Comparison of ENCODE assay signal across 17 mouse cellular contexts in genomic region chr11:46116510-46116909, GRCm38 (mm10). TPM values are rescaled to one million over a fixed set of nuclear protein-coding genes. Genes with fewer than 3 reads are reported as not detected.
A peak's percentile ranks its signal among the peaks of the same experiment; 100 is the strongest.
DNase-seq lines count a peak whose midpoint lies in the region; ATAC-seq and TF ChIP-seq lines count a peak whose summit lies in the region.
"Had no signal": no experiment of that assay in that cellular context is flagged by ENCODE, and none has a peak within 500 bp of the region (broad histone marks: within the 10 kb centered on the region; RNA-seq: fewer than 3 reads in every experiment).

No protein-coding gene starts in this region.

- peaks cover 3% of the 10 kb centered on the region; the same call in 1 of the 2 replicates for H3K4me1 ChIP-seq in kidney, adult 2 months (ENCODE audit: control insufficient read depth, insufficient read depth, low read length)
- H3K4me1 ChIP-seq in kidney, postnatal 0 days (replicated peaks; ENCODE audit: insufficient read depth, low read length) = no peaks in the 10 kb centered on the region
- no peaks in the 10 kb centered on the region; the same call in 1 of the 2 replicates for H3K4me1 ChIP-seq in stomach, postnatal 0 days (replicated peaks; ENCODE audit: control insufficient read depth, insufficient read depth)
- H3K4me1 ChIP-seq: midbrain, embryonic 10.5 days; neural tube, embryonic 12.5 days had no signal

- H3K9me3 ChIP-seq in kidney, postnatal 0 days (replicated peaks; ENCODE audit: low read length) = no peaks in the 10 kb centered on the region
- no peaks in the 10 kb centered on the region for H3K9me3 ChIP-seq in stomach, postnatal 0 days (ENCODE audit: control insufficient read depth, low read length)
- H3K9me3 ChIP-seq: limb, embryonic 15.5 days; midbrain, embryonic 10.5 days; neural tube, embryonic 12.5 days had no signal

- peak; percentile 48 for DNase-seq in kidney, adult 2 months
- no peak for DNase-seq in kidney, postnatal 10 days
- DNase-seq in thymus, postnatal 0 days (ENCODE audit: low spot score) = peak; percentile 37
- DNase-seq in thymus, postnatal 25 days = no peak
- DNase-seq in kidney, postnatal 0 days (ENCODE audit: low spot score) = peak; percentile 67
- no peak for DNase-seq in stomach, postnatal 0 days (ENCODE audit: low spot score)
- DNase-seq in layer of hippocampus, postnatal 14 days (ENCODE audit: low spot score in 2 of 2) = no peak
- DNase-seq in left cerebral cortex, postnatal 25 days (ENCODE audit: low spot score in 2 of 2) = no peak
- DNase-seq: cerebellum, adult 2 months; lung, embryonic 14.5 days had no signal

- 65% methylated on average over 2 of the region's 2 CpGs for WGBS in kidney, adult 2 months
- WGBS in kidney, postnatal 0 days = 66% methylated on average over 2 of the region's 2 CpGs
- WGBS in stomach, postnatal 0 days = 34% methylated on average over 2 of the region's 2 CpGs

- H3K36me3 ChIP-seq in kidney, adult 2 months (ENCODE audit: control insufficient read depth, insufficient read depth, low read length) = no peaks in the 10 kb centered on the region
- H3K36me3 ChIP-seq in kidney, postnatal 0 days (ENCODE audit: insufficient read depth, low read length) = no peaks in the 10 kb centered on the region
- H3K36me3 ChIP-seq in stomach, postnatal 0 days (ENCODE audit: control insufficient read depth, insufficient read depth, low read length) = peaks cover 5% of the 10 kb centered on the region; the same call in 1 of the 2 replicates
- H3K36me3 ChIP-seq: midbrain, embryonic 10.5 days had no signal

- H3K27me3 ChIP-seq in kidney, adult 2 months (replicated peaks; ENCODE audit: control insufficient read depth, insufficient read depth, low read length) = no peaks in the 10 kb centered on the region
- H3K27me3 ChIP-seq in kidney, postnatal 0 days (ENCODE audit: insufficient read depth, low read length) = no peaks in the 10 kb centered on the region
- no peaks in the 10 kb centered on the region for H3K27me3 ChIP-seq in stomach, postnatal 0 days (ENCODE audit: control insufficient read depth, insufficient read depth, low read length)
- H3K27me3 ChIP-seq: limb, embryonic 15.5 days; neural tube, embryonic 12.5 days; Patski had no signal

- no peak overlapping the region for H3K27ac ChIP-seq in kidney, adult 2 months (ENCODE audit: insufficient read depth, low read depth, low read length)
- no peak overlapping the region for H3K27ac ChIP-seq in kidney, postnatal 0 days
- H3K27ac ChIP-seq in stomach, postnatal 0 days (replicated peaks) = peak overlapping the region; percentile 63; the same call in 1 of the 2 replicates
- H3K27ac ChIP-seq: left cerebral cortex, adult 2 months; limb, embryonic 15.5 days; midbrain, embryonic 10.5 days; neural tube, embryonic 12.5 days had no signal

- H3K4me3 ChIP-seq in kidney, adult 2 months (ENCODE audit: insufficient read depth, low read depth, low read length) = no peak overlapping the region
- no peak overlapping the region for H3K4me3 ChIP-seq in kidney, postnatal 0 days (replicated peaks; ENCODE audit: low read depth, low read length)
- H3K4me3 ChIP-seq in stomach, postnatal 0 days (ENCODE audit: low read depth, low read length) = no peak overlapping the region
- H3K4me3 ChIP-seq: left cerebral cortex, adult 2 months; limb, embryonic 15.5 days; midbrain, embryonic 10.5 days; neural tube, embryonic 12.5 days had no signal

- TF ChIP-seq POLR2A in kidney, adult 2 months (IDR thresholded peaks at IDR 0.05; ENCODE audit: low read depth, low read length) = no peak

- no peak overlapping the region for H3K9ac ChIP-seq in kidney, postnatal 0 days (ENCODE audit: low read depth, low read length)
- H3K9ac ChIP-seq in stomach, postnatal 0 days (ENCODE audit: low read length) = no peak overlapping the region
- H3K9ac ChIP-seq: limb, embryonic 15.5 days; lung, embryonic 14.5 days; neural tube, embryonic 12.5 days had no signal

- TF ChIP-seq EP300 in stomach, postnatal 0 days (optimal IDR thresholded peaks at IDR 0.05) = no peak

- no peak for TF ChIP-seq CTCF in kidney, adult 2 months (conservative IDR thresholded peaks at IDR 0.05; ENCODE audit: insufficient read depth, insufficient read length, low read depth, low read length)
- TF ChIP-seq CTCF in kidney, postnatal 0 days (IDR thresholded peaks at IDR 0.05; ENCODE audit: low read depth) = no peak
- TF ChIP-seq CTCF in stomach, postnatal 0 days (IDR thresholded peaks at IDR 0.05; ENCODE audit: low read depth) = no peak

- peak; percentile 49; the same call in 1 of the 2 replicates for ATAC-seq in kidney, postnatal 0 days (replicated peaks; ENCODE audit: low FRiP score, low read depth)
- peak; percentile 70; the same call in 1 of the 2 replicates for ATAC-seq in stomach, postnatal 0 days (ENCODE audit: low FRiP score, low TSS enrichment)
- ATAC-seq: hindbrain, embryonic 16.5 days; Patski had no signal

- H3K4me2 ChIP-seq in kidney, postnatal 0 days (ENCODE audit: low read length) = no peak overlapping the region
- H3K4me2 ChIP-seq in stomach, postnatal 0 days (replicated peaks; ENCODE audit: low read depth) = no peak overlapping the region
- H3K4me2 ChIP-seq: limb, embryonic 15.5 days; lung, embryonic 14.5 days; neural tube, embryonic 12.5 days had no signal

- intact Hi-C loops in left cerebral cortex, postnatal 25 days (cut with DNase I) = no loop called here

RNA-seq across cellular contexts. Expression of gene Nipal4, which starts 49.8 kb away (rescaled TPM):
- polyA plus RNA-seq in kidney, adult 2 months (2012; rRNA removed) = 0.19 and 0.30 TPM in 2 replicates
- polyA plus RNA-seq in thymus, postnatal 0 days (2015; fragmentation: Nextera tagmentation; extraction: Ambion mirVana) = 0.09 and 0.13 TPM in 2 replicates
- polyA plus RNA-seq in kidney, postnatal 0 days (2015; fragmentation: Nextera tagmentation; extraction: Ambion mirVana) = 0.54 and 0.76 TPM in 2 replicates
- 29.2 and 30.0 TPM in 2 replicates for polyA plus RNA-seq in stomach, postnatal 0 days (2015; fragmentation: Nextera tagmentation; extraction: Ambion mirVana)
- 1 to 10 TPM; 4.1 to 4.6 TPM for total RNA-seq in layer of hippocampus, postnatal 14 days (2021)
- total RNA-seq in left cerebral cortex, postnatal 25 days (2021) = 1 to 10 TPM; 1.6 to 1.9 TPM
- total RNA-seq: adrenal gland, adult 2 months had no signal
- polyA plus RNA-seq: Patski had no signal

Comparison
In these comparisons a context has a peak if more than half of its experiments do, and no peak if none do; other contexts are left out.
1. DNase-seq: peak in kidney, adult 2 months (single experiment), thymus, postnatal 0 days (single experiment) and kidney, postnatal 0 days (single experiment); none in kidney, postnatal 10 days (single experiment), thymus, postnatal 25 days (single experiment), stomach, postnatal 0 days (single experiment), layer of hippocampus, postnatal 14 days (0 of 2) and left cerebral cortex, postnatal 25 days (0 of 2).
2. RNA of gene Nipal4, which starts 49.8 kb away (polyA plus RNA-seq): 29.2 to 30.0 TPM in stomach, postnatal 0 days; 0.54 to 0.76 TPM in kidney, postnatal 0 days, 0.19 to 0.30 TPM in kidney, adult 2 months and 0.09 to 0.13 TPM in thymus, postnatal 0 days; every median in the first group is over 10 times any median in the second.